Mouse (Mus musculus) erythroblast, embryonic 14.5 days (primary cell): ENCODE results near the gene Gm3164.
"Not testable (repeated sequence)": the region's sequence is repeated elsewhere in the genome, so short reads cannot be mapped to it uniquely, and the experiment has no call there.

Experiments used
- GATA1 ChIP-seq: IDR thresholded peaks from 2 replicates; pipeline ENCODE4 v1.6.1; 2012; ENCODE audit warnings: low read length, inconsistent platforms, mixed read lengths
- TAL1 ChIP-seq: IDR thresholded peaks from 3 replicates; pipeline ENCODE4 v1.6.1; 2012; ENCODE audit warnings: low read length, inconsistent platforms, mixed read lengths

DNA sequence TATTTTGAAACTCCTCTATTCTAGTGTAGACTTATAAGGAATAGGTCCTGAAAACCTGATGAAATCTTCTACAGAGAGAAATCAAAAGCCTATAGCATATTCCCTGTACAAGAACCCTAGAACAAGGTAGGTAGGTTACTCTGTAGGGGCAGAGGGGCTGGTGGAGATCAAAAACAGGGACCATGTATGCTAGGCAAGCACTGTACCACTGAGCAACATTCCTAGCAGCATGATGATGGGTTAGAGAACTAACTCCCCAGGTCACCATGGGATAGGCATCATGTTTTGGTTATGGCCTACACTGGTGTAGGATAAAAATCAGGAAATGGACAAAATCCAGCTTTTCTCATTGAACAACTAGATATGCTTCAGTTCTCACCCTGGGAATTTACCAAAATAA lies 29.6 kb upstream of the Gm3164 start:
- not testable (repeated sequence) for TF ChIP-seq TAL1, GATA1
